Mouse (Mus musculus) liver, adult 2 months (tissue): ENCODE results near the gene Pde8a. TPM values are rescaled to one million over a fixed set of nuclear protein-coding genes. Genes with fewer than 3 reads are reported as not detected.

ENCODE experiments used
- DNase-seq: peaks from one replicate; pipeline ENCODE4 v3.0.0-alpha.2; 2011; ENCODE audit warnings: low read depth, low spot score; ENCODE audit errors: extremely low read depth
- H3K27ac ChIP-seq: fragments of 200-500 bp; replicated peaks from 2 replicates; pipeline ENCODE4 v1.5.1; 2012; ENCODE audit warnings: low read depth, mild to moderate bottlenecking, control low read depth, inconsistent platforms, low read length; ENCODE audit not compliant: insufficient read depth
- H3K27me3 ChIP-seq: fragments of 200-500 bp; 2 replicates; pipeline ENCODE4 v1.6.1; 2012; ENCODE audit warnings: mild to moderate bottlenecking, moderate library complexity, low read length, inconsistent platforms; ENCODE audit not compliant: control insufficient read depth, insufficient read depth
- H3K36me3 ChIP-seq: fragments of 200-500 bp; 2 replicates; pipeline ENCODE4 v1.6.1; 2012; ENCODE audit warnings: low read length, inconsistent platforms; ENCODE audit not compliant: control insufficient read depth, insufficient read depth
- H3K4me1 ChIP-seq: fragments of 200-500 bp; 2 replicates; pipeline ENCODE4 v1.6.1; 2011; ENCODE audit warnings: low read length; ENCODE audit not compliant: control insufficient read depth, insufficient read depth
- H3K4me3 ChIP-seq: fragments of 200-500 bp; 2 replicates; pipeline ENCODE4 v1.5.1; 2011; ENCODE audit warnings: low read depth, mild to moderate bottlenecking, control low read depth, low read length, moderate library complexity; ENCODE audit not compliant: insufficient read depth
- H3K79me2 ChIP-seq: fragments of 200-500 bp; 2 replicates; pipeline ENCODE4 v1.6.1; 2012; ENCODE audit warnings: inconsistent platforms, mild to moderate bottlenecking, low read length, moderate library complexity; ENCODE audit not compliant: control insufficient read depth, insufficient read depth
- H3K9ac ChIP-seq: fragments of 200-500 bp; 2 replicates; pipeline ENCODE4 v1.6.1; 2012; ENCODE audit warnings: low read depth, mild to moderate bottlenecking, control low read depth, inconsistent platforms, low read length
- CTCF ChIP-seq: fragments of 200-500 bp; IDR thresholded peaks from 2 replicates; pipeline ENCODE4 v1.5.1; 2011; ENCODE audit warnings: low read depth, low read length, control low read depth
- POLR2A ChIP-seq: fragments of 200-500 bp; IDR thresholded peaks from 2 replicates; pipeline ENCODE4 v1.6.1; 2011; ENCODE audit warnings: low read length, control low read depth; ENCODE audit not compliant: insufficient read depth; ENCODE audit errors: extremely low read depth
- WGBS: fragments of 180-500 bp; shearing (Covaris S2); methylation state at CpG from one replicate; pipeline ENCODE4 v1.1.7; 2018; 5-methylcytosine and 5-hydroxymethylcytosine counted together
- polyA plus RNA-seq: library from polyadenylated mRNA; depleted of rRNA; stranded (reverse); fragments of >200 nt; gene quantifications from 2 replicates; pipeline ENCODE4 v1.2.3, GENCODE M21; 2012
- total RNA-seq: library from RNA; depleted of rRNA; stranded (reverse); fragments of >200 nt; gene quantifications from 2 replicates; pipeline ENCODE4 v1.2.3, GENCODE M21; 2014

Pde8a gene
- total and polyA plus RNA-seq, 2 experiments = 13.3 to 13.5 TPM

- no peak overlapping the region for H3K4me3 ChIP-seq
- peaks cover 29% of the 10 kb centered on the region for H3K4me1 ChIP-seq
- WGBS = 26% methylated on average over 3 of the region's 3 CpGs
- H3K79me2 ChIP-seq = peaks cover 21% of the 10 kb centered on the region; the same call in 1 of the 2 replicates
- no peak for TF ChIP-seq CTCF
- no peak for TF ChIP-seq POLR2A
- H3K36me3 ChIP-seq = no peaks in the 10 kb centered on the region
- DNase-seq = peak; percentile 84
- no peak overlapping the region for H3K9ac ChIP-seq
- H3K27me3 ChIP-seq = no peaks in the 10 kb centered on the region
- no peak overlapping the region for H3K27ac ChIP-seq
Measured at GRCm38 (mm10) chr7:81256773-81257172, 43.4 kb downstream of the Pde8a start.

- Histone ChIP-seq H3K4me3 (no peak overlapping the region), H3K27me3 (no peaks in the 10 kb centered on the region), H3K27ac (no peak overlapping the region), H3K36me3 (no peaks in the 10 kb centered on the region), H3K9ac (no peak overlapping the region), H3K4me1 (peaks cover 11% of the 10 kb centered on the region), H3K79me2 (peaks cover 31% of the 10 kb centered on the region; the same call in 1 of the 2 replicates)
- 77% methylated on average over 7 of the region's 7 CpGs for WGBS
- DNase-seq = no peak
- TF ChIP-seq POLR2A (no peak), CTCF (no peak)
Measured at GRCm38 (mm10) chr7:81261548-81261947, 48.2 kb downstream of the Pde8a start.

- Histone ChIP-seq H3K79me2 (peaks cover 30% of the 10 kb centered on the region), H3K4me3 (no peak overlapping the region), H3K27ac (no peak overlapping the region), H3K4me1 (0 out of 2 replicates have a peak, but pooled peaks cover 3% of the 10 kb centered on the region), H3K9ac (no peak overlapping the region), H3K27me3 (no peaks in the 10 kb centered on the region), H3K36me3 (no peaks in the 10 kb centered on the region)
- no peak for TF ChIP-seq POLR2A
- TF ChIP-seq CTCF = no peak
- no peak for DNase-seq
- WGBS = 66% methylated on average over 3 of the region's 3 CpGs
Measured at GRCm38 (mm10) chr7:81272908-81273307, 59.5 kb downstream of the Pde8a start.

GRCm38 (mm10) chr7:81278966-81279365 is 65.6 kb downstream of the Pde8a start:
- TF ChIP-seq POLR2A = no peak
- TF ChIP-seq CTCF = no peak
- Histone ChIP-seq H3K4me3 (no peak overlapping the region), H3K4me1 (peaks cover 8% of the 10 kb centered on the region; the same call in 1 of the 2 replicates), H3K36me3 (no peaks in the 10 kb centered on the region; the same call in 1 of the 2 replicates), H3K9ac (no peak overlapping the region), H3K27ac (no peak overlapping the region), H3K79me2 (peaks cover 17% of the 10 kb centered on the region), H3K27me3 (no peaks in the 10 kb centered on the region)
- DNase-seq = peak; percentile 56
- WGBS = 35% methylated on average over 6 of the region's 6 CpGs

GRCm38 (mm10) chr7:81281240-81281639 is 67.8 kb downstream of the Pde8a start:
- WGBS = 80% methylated on average over 1 of the region's 1 CpGs
- H3K9ac ChIP-seq = no peak overlapping the region
- TF ChIP-seq POLR2A (no peak), CTCF (no peak)
- H3K79me2 ChIP-seq = peaks cover 8% of the 10 kb centered on the region
- H3K27me3 ChIP-seq = no peaks in the 10 kb centered on the region
- no peak overlapping the region for H3K27ac ChIP-seq
- no peak overlapping the region for H3K4me3 ChIP-seq
- DNase-seq = no peak
- peaks cover 8% of the 10 kb centered on the region; the same call in 1 of the 2 replicates for H3K4me1 ChIP-seq
- peaks cover 3% of the 10 kb centered on the region; the same call in 1 of the 2 replicates for H3K36me3 ChIP-seq

GRCm38 (mm10) chr7:81286456-81286855 is 73.1 kb downstream of the Pde8a start:
- Histone ChIP-seq H3K27ac (no peak overlapping the region), H3K4me3 (no peak overlapping the region), H3K79me2 (no peaks in the 10 kb centered on the region; the same call in 1 of the 2 replicates), H3K9ac (no peak overlapping the region), H3K27me3 (no peaks in the 10 kb centered on the region), H3K4me1 (no peaks in the 10 kb centered on the region), H3K36me3 (peaks cover 6% of the 10 kb centered on the region; the same call in 1 of the 2 replicates)
- TF ChIP-seq CTCF = no peak
- TF ChIP-seq POLR2A = no peak
- no peak for DNase-seq
- WGBS = 72% methylated on average over 7 of the region's 7 CpGs
